Mouse (Mus musculus): ENCODE results near the gene Neurl1b. TPM values are rescaled to one million over a fixed set of nuclear protein-coding genes. Genes with fewer than 3 reads are reported as not detected.

The Neurl1b gene
- polyA plus RNA-seq, 1 experiment from 2014 or later, result 0.40 TPM

GRCm38 (mm10) chr17:26412967-26413366 is 1.7 kb upstream of the Neurl1b start:
- H3K9ac ChIP-seq, result no peak overlapping the region
- peaks cover 43% of the 10 kb centered on the region for H3K27me3 ChIP-seq
- ATAC-seq (ENCODE audit: low FRiP score), result no peak
- H3K4me1 ChIP-seq, result peaks cover 11% of the 10 kb centered on the region
- no peaks in the 10 kb centered on the region for H3K9me3 ChIP-seq (replicated peaks)
- no peak overlapping the region for H3K27ac ChIP-seq
- H3K4me2 ChIP-seq (replicated peaks), result no peak overlapping the region
- WGBS, result 85% methylated on average over 5 of the region's 5 CpGs
- H3K36me3 ChIP-seq, result no peaks in the 10 kb centered on the region
- no peak overlapping the region for H3K4me3 ChIP-seq

GRCm38 (mm10) chr17:26414184-26414522 is 476 bp upstream of the Neurl1b start:
- H3K27me3 ChIP-seq, result peaks cover 45% of the 10 kb centered on the region
- H3K9me3 ChIP-seq (replicated peaks), result no peaks in the 10 kb centered on the region
- H3K4me2 ChIP-seq (replicated peaks), result peak overlapping the region; percentile 99
- H3K4me1 ChIP-seq, result peaks cover 11% of the 10 kb centered on the region
- H3K27ac ChIP-seq, result no peak overlapping the region
- 14% methylated on average over 5 of the region's 5 CpGs for WGBS
- H3K36me3 ChIP-seq, result no peaks in the 10 kb centered on the region
- H3K4me3 ChIP-seq, result peak overlapping the region; percentile 59
- ATAC-seq (ENCODE audit: low FRiP score), result peak; percentile 77
- H3K9ac ChIP-seq, result peak overlapping the region; percentile 64

- H3K27ac ChIP-seq, result no peak overlapping the region
- H3K4me1 ChIP-seq, result peaks cover 11% of the 10 kb centered on the region
- ATAC-seq (ENCODE audit: low FRiP score), result no peak
- H3K4me2 ChIP-seq (replicated peaks), result peak overlapping the region; percentile 99
- WGBS, result 2% methylated on average over 27 of the region's 27 CpGs
- no peaks in the 10 kb centered on the region for H3K9me3 ChIP-seq (replicated peaks)
- peaks cover 45% of the 10 kb centered on the region for H3K27me3 ChIP-seq
- no peaks in the 10 kb centered on the region for H3K36me3 ChIP-seq
- peak overlapping the region; percentile 59 for H3K4me3 ChIP-seq
- H3K9ac ChIP-seq, result peak overlapping the region; percentile 64
Observed at GRCm38 (mm10) chr17:26415355-26415865, 781 bp downstream of the Neurl1b start.

GRCm38 (mm10) chr17:26416141-26416540 is 1.5 kb downstream of the Neurl1b start:
- no peak overlapping the region for H3K9ac ChIP-seq
- peaks cover 11% of the 10 kb centered on the region for H3K4me1 ChIP-seq
- H3K36me3 ChIP-seq, result no peaks in the 10 kb centered on the region
- no peak overlapping the region for H3K27ac ChIP-seq
- peak overlapping the region; percentile 99; the same call in 1 of the 2 replicates for H3K4me2 ChIP-seq (replicated peaks)
- H3K9me3 ChIP-seq (replicated peaks), result no peaks in the 10 kb centered on the region
- peaks cover 45% of the 10 kb centered on the region for H3K27me3 ChIP-seq
- 50% methylated on average over 3 of the region's 3 CpGs for WGBS
- ATAC-seq (ENCODE audit: low FRiP score), result no peak; the same call in 1 of the 2 replicates
- 0 out of 2 replicates have a peak overlapping the region, but pooled peaks have one; percentile 59 for H3K4me3 ChIP-seq

- no peak for ATAC-seq (ENCODE audit: low FRiP score)
- Histone ChIP-seq H3K9ac (no peak overlapping the region), H3K4me3 (no peak overlapping the region), H3K4me1 (peaks cover 11% of the 10 kb centered on the region), H3K27ac (no peak overlapping the region), H3K27me3 (peaks cover 45% of the 10 kb centered on the region), H3K36me3 (no peaks in the 10 kb centered on the region), H3K9me3 (replicated peaks) (no peaks in the 10 kb centered on the region), H3K4me2 (replicated peaks) (no peak overlapping the region)
- WGBS, result 88% methylated on average over 6 of the region's 6 CpGs
Observed at GRCm38 (mm10) chr17:26417770-26418421, 3.3 kb downstream of the Neurl1b start.

GRCm38 (mm10) chr17:26420491-26421247 is 6.0 kb downstream of the Neurl1b start:
- H3K4me2 ChIP-seq (replicated peaks), result no peak overlapping the region
- peaks cover 7% of the 10 kb centered on the region; the same call in 1 of the 2 replicates for H3K4me1 ChIP-seq
- peaks cover 24% of the 10 kb centered on the region for H3K27me3 ChIP-seq
- no peaks in the 10 kb centered on the region for H3K9me3 ChIP-seq (replicated peaks)
- H3K27ac ChIP-seq, result no peak overlapping the region
- ATAC-seq (ENCODE audit: low FRiP score), result no peak
- no peak overlapping the region for H3K4me3 ChIP-seq
- 77% methylated on average over 7 of the region's 7 CpGs for WGBS
- H3K36me3 ChIP-seq, result no peaks in the 10 kb centered on the region
- H3K9ac ChIP-seq, result no peak overlapping the region

GRCm38 (mm10) chr17:26421561-26421960 is 6.9 kb downstream of the Neurl1b start:
- ATAC-seq (ENCODE audit: low FRiP score), result no peak
- H3K27ac ChIP-seq, result no peak overlapping the region
- WGBS, result 45% methylated on average over 3 of the region's 3 CpGs

GRCm38 (mm10) chr17:26422390-26422789 is 7.8 kb downstream of the Neurl1b start:
- Histone ChIP-seq H3K27me3 (peaks cover 9% of the 10 kb centered on the region; the same call in 1 of the 2 replicates), H3K4me1 (peaks cover 7% of the 10 kb centered on the region; the same call in 1 of the 2 replicates), H3K27ac (no peak overlapping the region), H3K4me2 (replicated peaks) (no peak overlapping the region), H3K9ac (no peak overlapping the region), H3K36me3 (no peaks in the 10 kb centered on the region), H3K9me3 (replicated peaks) (no peaks in the 10 kb centered on the region), H3K4me3 (no peak overlapping the region)
- no peak for ATAC-seq (ENCODE audit: low FRiP score)
- 87% methylated on average over 6 of the region's 6 CpGs for WGBS

More at GRCm38 (mm10) chr17:26421561-26421960, 6.9 kb downstream of the Neurl1b start:
- no peak overlapping the region for H3K9ac ChIP-seq
- H3K27me3 ChIP-seq, result peaks cover 15% of the 10 kb centered on the region
- no peaks in the 10 kb centered on the region for H3K36me3 ChIP-seq
- peaks cover 7% of the 10 kb centered on the region; the same call in 1 of the 2 replicates for H3K4me1 ChIP-seq
- H3K4me2 ChIP-seq (replicated peaks), result no peak overlapping the region
- no peak overlapping the region for H3K4me3 ChIP-seq
- H3K9me3 ChIP-seq (replicated peaks), result no peaks in the 10 kb centered on the region

- ATAC-seq (ENCODE audit: low FRiP score), result no peak
- H3K4me3 ChIP-seq, result no peak overlapping the region
- WGBS, result 32% methylated on average over 11 of the region's 11 CpGs
- H3K9me3 ChIP-seq (replicated peaks), result no peaks in the 10 kb centered on the region
- no peak overlapping the region; the same call in 1 of the 2 replicates for H3K9ac ChIP-seq
- H3K4me2 ChIP-seq (replicated peaks), result no peak overlapping the region
- H3K27me3 ChIP-seq, result 0 out of 2 replicates have a peak, but pooled peaks cover 3% of the 10 kb centered on the region
- H3K27ac ChIP-seq, result no peak overlapping the region
- peaks cover 7% of the 10 kb centered on the region; the same call in 1 of the 2 replicates for H3K4me1 ChIP-seq
- no peaks in the 10 kb centered on the region for H3K36me3 ChIP-seq
Observed at GRCm38 (mm10) chr17:26423967-26424641, 9.5 kb downstream of the Neurl1b start.

GRCm38 (mm10) chr17:26424973-26425735 is 10.5 kb downstream of the Neurl1b start:
- Histone ChIP-seq H3K4me3 (no peak overlapping the region), H3K9ac (0 out of 2 replicates have a peak overlapping the region, but pooled peaks have one; percentile 27), H3K4me1 (peaks cover 7% of the 10 kb centered on the region; the same call in 1 of the 2 replicates), H3K4me2 (replicated peaks) (no peak overlapping the region), H3K36me3 (no peaks in the 10 kb centered on the region), H3K27me3 (0 out of 2 replicates have a peak, but pooled peaks cover 3% of the 10 kb centered on the region), H3K27ac (no peak overlapping the region), H3K9me3 (replicated peaks) (no peaks in the 10 kb centered on the region)
- ATAC-seq (ENCODE audit: low FRiP score), result no peak
- WGBS, result 72% methylated on average over 13 of the region's 13 CpGs

GRCm38 (mm10) chr17:26433295-26433694 is 18.7 kb downstream of the Neurl1b start:
- ATAC-seq (ENCODE audit: low FRiP score), result no peak
- no peak overlapping the region for H3K4me2 ChIP-seq (replicated peaks)
- no peaks in the 10 kb centered on the region for H3K4me1 ChIP-seq
- 63% methylated on average over 11 of the region's 11 CpGs for WGBS
- no peak overlapping the region for H3K27ac ChIP-seq
- H3K9ac ChIP-seq, result no peak overlapping the region
- no peak overlapping the region for H3K4me3 ChIP-seq
- no peaks in the 10 kb centered on the region for H3K36me3 ChIP-seq
- peaks cover 29% of the 10 kb centered on the region for H3K27me3 ChIP-seq
- no peaks in the 10 kb centered on the region for H3K9me3 ChIP-seq (replicated peaks)

Measured in hindbrain, embryonic 12.5 days (tissue).